ENCODE assay signal across 24 mouse cellular contexts in genomic region chr10:89771894-89772293, GRCm38 (mm10). TPM values are rescaled to one million over a fixed set of nuclear protein-coding genes. Genes with fewer than 3 reads are reported as not detected.
A peak's percentile ranks its signal among the peaks of the same experiment; 100 is the strongest.
DNase-seq lines count a peak whose midpoint lies in the region; ATAC-seq lines count a peak whose summit lies in the region.
"Had no signal": no experiment of that assay in that cellular context is flagged by ENCODE, and none has a peak within 500 bp of the region (broad histone marks: within the 10 kb centered on the region; RNA-seq: fewer than 3 reads in every experiment).

No protein-coding gene starts in this region.

- WGBS in lung, embryonic 16.5 days: 31% methylated on average over 2 of the region's 2 CpGs

- no peaks in the 10 kb centered on the region for H3K27me3 ChIP-seq in lung, embryonic 16.5 days (ENCODE audit: control insufficient read depth, insufficient read depth, low read depth, low read length)
- H3K27me3 ChIP-seq: hindbrain, embryonic 13.5 days; limb, embryonic 12.5 days; midbrain, embryonic 13.5 days; stomach, embryonic 15.5 days had no signal

- ATAC-seq in lung, embryonic 16.5 days (ENCODE audit: low read depth): no peak
- peak; percentile 39 for ATAC-seq in CD4-positive, CD25-positive, alpha-beta regulatory T cell, adult 4 months
- 0 out of 2 replicates have a peak, but pooled peaks have one; percentile 16 for ATAC-seq in common myeloid progenitor, adult 5-6 weeks (replicated peaks; ENCODE audit: low read depth, poor library complexity, severe bottlenecking)
- ATAC-seq in megakaryocyte progenitor cell, adult 5-6 weeks (replicated peaks; ENCODE audit: poor library complexity): peak; percentile 45
- ATAC-seq: forebrain, embryonic 16.5 days; intestine, postnatal 0 days; midbrain, embryonic 13.5 days had no signal

- DNase-seq in lung, postnatal 14 days: no peak
- DNase-seq in right cerebral cortex, postnatal 36 days (ENCODE audit: low spot score in 2 of 2): no peak
- DNase-seq in spleen, postnatal 4 days (ENCODE audit: low spot score in 2 of 2): no peak
- DNase-seq: adrenal gland, adult 8-10 months; cerebellum, adult 9-10 months; cerebellum, postnatal 36 days; heart, postnatal 36 days; kidney, adult 9 months; kidney, postnatal 10 days; layer of hippocampus, adult 9-11 months had no signal

- no peak overlapping the region for H3K4me3 ChIP-seq in lung, embryonic 16.5 days (ENCODE audit: low read length)
- H3K4me3 ChIP-seq: erythroblast, embryonic 14.5 days; hindbrain, embryonic 13.5 days; limb, embryonic 12.5 days; midbrain, embryonic 13.5 days; stomach, embryonic 15.5 days had no signal

- H3K4me2 ChIP-seq in lung, embryonic 16.5 days (ENCODE audit: low read depth, low read length): no peak overlapping the region
- H3K4me2 ChIP-seq: heart, embryonic 11.5 days; hindbrain, embryonic 13.5 days; limb, embryonic 12.5 days; midbrain, embryonic 13.5 days; stomach, embryonic 15.5 days had no signal

- no peak overlapping the region for H3K9ac ChIP-seq in lung, embryonic 16.5 days (ENCODE audit: low read length)
- H3K9ac ChIP-seq: hindbrain, embryonic 13.5 days; limb, embryonic 12.5 days; midbrain, embryonic 13.5 days; stomach, embryonic 15.5 days had no signal

- H3K27ac ChIP-seq in lung, embryonic 16.5 days (ENCODE audit: low read length): peak overlapping the region; percentile 64
- H3K27ac ChIP-seq: hindbrain, embryonic 13.5 days; limb, embryonic 12.5 days; midbrain, embryonic 13.5 days; stomach, embryonic 15.5 days had no signal

- H3K36me3 ChIP-seq in lung, embryonic 16.5 days (ENCODE audit: control insufficient read depth, insufficient read depth, low read length): peaks cover 3% of the 10 kb centered on the region; the same call in 1 of the 2 replicates
- H3K36me3 ChIP-seq: stomach, embryonic 15.5 days had no signal

- H3K4me1 ChIP-seq in lung, embryonic 16.5 days (replicated peaks; ENCODE audit: control insufficient read depth, insufficient read depth, low read length): no peaks in the 10 kb centered on the region; the same call in none of the 2 replicates
- H3K4me1 ChIP-seq: hindbrain, embryonic 13.5 days; limb, embryonic 12.5 days; midbrain, embryonic 13.5 days had no signal

- no peaks in the 10 kb centered on the region for H3K9me3 ChIP-seq in lung, embryonic 16.5 days (ENCODE audit: control insufficient read depth, low read length)
- H3K9me3 ChIP-seq: G1E; hindbrain, embryonic 13.5 days; limb, embryonic 12.5 days; midbrain, embryonic 13.5 days; stomach, embryonic 15.5 days had no signal

RNA-seq across cellular contexts. Expression of gene Uhrf1bp1l, which starts 27.1 kb away (rescaled TPM):
- 33.3 and 33.5 TPM in 2 replicates for polyA plus RNA-seq in lung, embryonic 16.5 days (2015; fragmentation: Nextera tagmentation; extraction: Ambion mirVana)
- 10 to 100 TPM; 20.9 to 22.3 TPM for polyA plus RNA-seq in CD4-positive, CD25-positive, alpha-beta regulatory T cell, adult 4 months (2017; shearing (Covaris generic))
- 33.6 and 45.0 TPM in 2 replicates for total RNA-seq in common myeloid progenitor, adult 5-6 weeks (2017)
- total RNA-seq in megakaryocyte progenitor cell, adult 5-6 weeks (2015): 62.9 and 71.0 TPM in 2 replicates
- total RNA-seq in megakaryocyte progenitor cell, adult 5-6 weeks (2017): 31.8 and 41.7 TPM in 2 replicates

RNA-seq across cellular contexts. Expression of gene Actr6, which starts 39.8 kb away (rescaled TPM):
- polyA plus RNA-seq in lung, embryonic 16.5 days (2015; fragmentation: Nextera tagmentation; extraction: Ambion mirVana): 31.4 and 34.3 TPM in 2 replicates
- polyA plus RNA-seq in CD4-positive, CD25-positive, alpha-beta regulatory T cell, adult 4 months (2017; shearing (Covaris generic)): 10 to 100 TPM; 35.5 to 51.3 TPM
- 16.8 and 21.7 TPM in 2 replicates for total RNA-seq in common myeloid progenitor, adult 5-6 weeks (2017)
- 28.4 and 38.2 TPM in 2 replicates for total RNA-seq in megakaryocyte progenitor cell, adult 5-6 weeks (2015)
- total RNA-seq in megakaryocyte progenitor cell, adult 5-6 weeks (2017): 28.9 TPM in 2 replicates
- polyA plus RNA-seq: small intestine, adult 2 months had no signal
